Mouse (Mus musculus): Measurements from ENCODE around the gene Spsb1. TPM values are rescaled to one million over a fixed set of nuclear protein-coding genes. Genes with fewer than 3 reads are reported as not detected.

The Spsb1 gene
- polyA plus RNA-seq, 1 experiment from 2014 or later: 7.5 TPM

DNA sequence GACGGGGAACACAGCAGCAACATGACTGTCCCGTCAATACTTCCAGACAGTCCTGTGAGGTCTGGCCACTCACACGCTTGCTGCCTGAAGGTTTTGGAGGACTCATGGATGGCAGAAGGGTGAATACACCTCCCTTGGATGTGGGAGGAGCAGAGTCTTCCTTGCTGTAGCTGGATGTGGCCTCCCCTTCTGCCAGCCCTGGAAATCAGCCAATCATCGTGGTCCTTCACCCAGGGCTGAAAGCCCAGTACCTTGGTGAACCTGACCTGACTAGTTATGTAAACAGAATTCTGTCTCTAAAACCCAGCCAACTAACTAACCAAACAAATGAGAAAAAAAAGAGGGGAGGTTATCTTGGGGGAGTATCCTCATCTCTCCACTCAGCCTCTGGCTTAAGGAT lies 90.4 kb downstream of the Spsb1 start:
- Histone ChIP-seq H3K9me3 (ENCODE audit: control insufficient read depth, low read length) (no peaks in the 10 kb centered on the region), H3K4me1 (replicated peaks; ENCODE audit: control insufficient read depth, insufficient read depth, low read length) (no peaks in the 10 kb centered on the region), H3K9ac (ENCODE audit: low read length) (no peak overlapping the region), H3K36me3 (ENCODE audit: control insufficient read depth, insufficient read depth, low read length) (no peaks in the 10 kb centered on the region), H3K4me3 (ENCODE audit: low read depth, low read length) (no peak overlapping the region), H3K27me3 (ENCODE audit: control insufficient read depth, insufficient read depth, low read length) (no peaks in the 10 kb centered on the region), H3K27ac (ENCODE audit: low read depth, low read length) (no peak overlapping the region), H3K4me2 (ENCODE audit: low read depth, low read length, severe bottlenecking) (no peak overlapping the region)
- ATAC-seq (replicated peaks; ENCODE audit: low FRiP score): no peak
- DNase-seq (ENCODE audit: low spot score): no peak
- 88% methylated on average over 4 of the region's 4 CpGs for WGBS

- no peak for DNase-seq (ENCODE audit: low spot score)
- no peak overlapping the region for H3K9ac ChIP-seq (ENCODE audit: low read length)
- no peak overlapping the region for H3K4me2 ChIP-seq (ENCODE audit: low read depth, low read length, severe bottlenecking)
- H3K4me3 ChIP-seq (ENCODE audit: low read depth, low read length): no peak overlapping the region
- H3K27me3 ChIP-seq (ENCODE audit: control insufficient read depth, insufficient read depth, low read length): no peaks in the 10 kb centered on the region
- 87% methylated on average over 9 of the region's 9 CpGs for WGBS
- H3K27ac ChIP-seq (ENCODE audit: low read depth, low read length): no peak overlapping the region
- ATAC-seq (replicated peaks; ENCODE audit: low FRiP score): no peak
- no peaks in the 10 kb centered on the region for H3K9me3 ChIP-seq (ENCODE audit: control insufficient read depth, low read length)
- H3K4me1 ChIP-seq (replicated peaks; ENCODE audit: control insufficient read depth, insufficient read depth, low read length): no peaks in the 10 kb centered on the region
- H3K36me3 ChIP-seq (ENCODE audit: control insufficient read depth, insufficient read depth, low read length): no peaks in the 10 kb centered on the region
Observed at GRCm38 (mm10) chr4:149863522-149863921, 91.3 kb downstream of the Spsb1 start.

GRCm38 (mm10) chr4:149860393-149860792 lies 94.5 kb downstream of the Spsb1 start:
- no peaks in the 10 kb centered on the region for H3K4me1 ChIP-seq (replicated peaks; ENCODE audit: control insufficient read depth, insufficient read depth, low read length)
- no peaks in the 10 kb centered on the region for H3K9me3 ChIP-seq (ENCODE audit: control insufficient read depth, low read length)
- WGBS: 79% methylated on average over 6 of the region's 6 CpGs
- DNase-seq (ENCODE audit: low spot score): no peak
- no peaks in the 10 kb centered on the region for H3K27me3 ChIP-seq (ENCODE audit: control insufficient read depth, insufficient read depth, low read length)
- H3K4me2 ChIP-seq (ENCODE audit: low read depth, low read length, severe bottlenecking): no peak overlapping the region
- no peak overlapping the region for H3K27ac ChIP-seq (ENCODE audit: low read depth, low read length)
- H3K9ac ChIP-seq (ENCODE audit: low read length): no peak overlapping the region
- no peak for ATAC-seq (replicated peaks; ENCODE audit: low FRiP score)
- no peak overlapping the region for H3K4me3 ChIP-seq (ENCODE audit: low read depth, low read length)
- no peaks in the 10 kb centered on the region for H3K36me3 ChIP-seq (ENCODE audit: control insufficient read depth, insufficient read depth, low read length)

GRCm38 (mm10) chr4:149858584-149858983 lies 96.3 kb downstream of the Spsb1 start:
- Histone ChIP-seq H3K4me1 (replicated peaks; ENCODE audit: control insufficient read depth, insufficient read depth, low read length) (peaks cover 6% of the 10 kb centered on the region; the same call in 1 of the 2 replicates), H3K9me3 (ENCODE audit: control insufficient read depth, low read length) (no peaks in the 10 kb centered on the region), H3K9ac (ENCODE audit: low read length) (no peak overlapping the region), H3K27me3 (ENCODE audit: control insufficient read depth, insufficient read depth, low read length) (no peaks in the 10 kb centered on the region), H3K4me2 (ENCODE audit: low read depth, low read length, severe bottlenecking) (no peak overlapping the region), H3K4me3 (ENCODE audit: low read depth, low read length) (no peak overlapping the region), H3K36me3 (ENCODE audit: control insufficient read depth, insufficient read depth, low read length) (no peaks in the 10 kb centered on the region), H3K27ac (ENCODE audit: low read depth, low read length) (no peak overlapping the region)
- WGBS: 78% methylated on average over 8 of the region's 8 CpGs
- ATAC-seq (replicated peaks; ENCODE audit: low FRiP score): no peak
- no peak for DNase-seq (ENCODE audit: low spot score)

DNA sequence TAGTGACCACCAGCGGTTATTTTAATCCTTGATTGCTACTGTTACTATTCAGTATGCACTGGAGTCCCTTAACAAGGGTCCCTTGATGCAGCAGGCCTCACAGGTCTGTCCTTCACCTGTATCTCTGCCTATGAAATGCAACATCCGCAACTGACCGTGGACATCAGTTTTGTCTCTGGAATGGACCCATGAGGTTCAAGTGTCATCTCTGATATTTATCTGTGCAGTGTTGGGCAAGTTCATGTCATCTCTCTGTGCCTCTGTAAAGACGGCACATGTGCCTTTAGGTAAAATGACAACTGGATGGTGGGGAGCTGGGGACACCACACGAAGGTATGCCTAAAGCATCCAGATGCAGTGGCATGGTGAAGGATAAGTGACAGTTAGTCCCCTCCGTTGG lies 96.7 kb downstream of the Spsb1 start:
- peaks cover 6% of the 10 kb centered on the region; the same call in 1 of the 2 replicates for H3K4me1 ChIP-seq (replicated peaks; ENCODE audit: control insufficient read depth, insufficient read depth, low read length)
- H3K4me3 ChIP-seq (ENCODE audit: low read depth, low read length): no peak overlapping the region
- no peak for DNase-seq (ENCODE audit: low spot score)
- 80% methylated on average over 6 of the region's 6 CpGs for WGBS
- H3K36me3 ChIP-seq (ENCODE audit: control insufficient read depth, insufficient read depth, low read length): no peaks in the 10 kb centered on the region
- no peak overlapping the region for H3K4me2 ChIP-seq (ENCODE audit: low read depth, low read length, severe bottlenecking)
- ATAC-seq (replicated peaks; ENCODE audit: low FRiP score): no peak
- no peak overlapping the region for H3K9ac ChIP-seq (ENCODE audit: low read length)
- H3K27me3 ChIP-seq (ENCODE audit: control insufficient read depth, insufficient read depth, low read length): no peaks in the 10 kb centered on the region
- H3K27ac ChIP-seq (ENCODE audit: low read depth, low read length): no peak overlapping the region
- no peaks in the 10 kb centered on the region for H3K9me3 ChIP-seq (ENCODE audit: control insufficient read depth, low read length)

DNA sequence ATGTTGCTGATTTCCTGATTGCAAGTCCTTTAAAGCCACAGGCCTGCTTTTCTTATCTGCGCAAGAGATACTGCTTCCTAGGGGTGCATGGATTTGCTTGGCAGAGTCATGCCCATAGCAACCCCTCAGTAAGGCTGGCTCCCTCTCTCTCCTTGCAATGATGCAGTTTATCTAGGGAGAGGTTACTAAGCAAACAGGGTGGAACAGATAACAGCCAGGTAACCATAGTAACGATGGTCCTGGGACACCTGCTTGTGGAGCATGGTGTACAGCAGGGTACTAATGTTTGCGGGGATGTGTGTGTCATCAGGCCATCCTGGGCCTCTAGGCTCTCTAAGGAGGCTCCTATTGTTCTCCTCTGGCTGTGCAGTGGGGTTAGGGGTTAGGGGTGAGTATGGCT lies 97.2 kb downstream of the Spsb1 start:
- Histone ChIP-seq H3K4me2 (ENCODE audit: low read depth, low read length, severe bottlenecking) (no peak overlapping the region), H3K4me3 (ENCODE audit: low read depth, low read length) (no peak overlapping the region), H3K27me3 (ENCODE audit: control insufficient read depth, insufficient read depth, low read length) (no peaks in the 10 kb centered on the region), H3K4me1 (replicated peaks; ENCODE audit: control insufficient read depth, insufficient read depth, low read length) (peaks cover 6% of the 10 kb centered on the region; the same call in 1 of the 2 replicates), H3K27ac (ENCODE audit: low read depth, low read length) (no peak overlapping the region), H3K36me3 (ENCODE audit: control insufficient read depth, insufficient read depth, low read length) (no peaks in the 10 kb centered on the region), H3K9ac (ENCODE audit: low read length) (no peak overlapping the region), H3K9me3 (ENCODE audit: control insufficient read depth, low read length) (no peaks in the 10 kb centered on the region)
- ATAC-seq (replicated peaks; ENCODE audit: low FRiP score) (no peak), DNase-seq (ENCODE audit: low spot score) (no peak)
- 66% methylated on average over 3 of the region's 3 CpGs for WGBS

- Histone ChIP-seq H3K9me3 (ENCODE audit: control insufficient read depth, low read length) (no peaks in the 10 kb centered on the region), H3K4me3 (ENCODE audit: low read depth, low read length) (no peak overlapping the region), H3K4me2 (ENCODE audit: low read depth, low read length, severe bottlenecking) (no peak overlapping the region), H3K4me1 (replicated peaks; ENCODE audit: control insufficient read depth, insufficient read depth, low read length) (peaks cover 6% of the 10 kb centered on the region; the same call in 1 of the 2 replicates), H3K9ac (ENCODE audit: low read length) (no peak overlapping the region), H3K27me3 (ENCODE audit: control insufficient read depth, insufficient read depth, low read length) (no peaks in the 10 kb centered on the region), H3K27ac (ENCODE audit: low read depth, low read length) (no peak overlapping the region), H3K36me3 (ENCODE audit: control insufficient read depth, insufficient read depth, low read length) (no peaks in the 10 kb centered on the region)
- ATAC-seq (replicated peaks; ENCODE audit: low FRiP score): no peak
- no peak for DNase-seq (ENCODE audit: low spot score)
- WGBS: 75% methylated on average over 19 of the region's 19 CpGs
Observed at GRCm38 (mm10) chr4:149855892-149856807, 98.7 kb downstream of the Spsb1 start.

- H3K4me3 ChIP-seq (ENCODE audit: low read depth, low read length): no peak overlapping the region
- no peak for ATAC-seq (replicated peaks; ENCODE audit: low FRiP score)
- no peak overlapping the region for H3K4me2 ChIP-seq (ENCODE audit: low read depth, low read length, severe bottlenecking)
- H3K36me3 ChIP-seq (ENCODE audit: control insufficient read depth, insufficient read depth, low read length): no peaks in the 10 kb centered on the region
- no peak for DNase-seq (ENCODE audit: low spot score)
- peaks cover 6% of the 10 kb centered on the region; the same call in 1 of the 2 replicates for H3K4me1 ChIP-seq (replicated peaks; ENCODE audit: control insufficient read depth, insufficient read depth, low read length)
- H3K27me3 ChIP-seq (ENCODE audit: control insufficient read depth, insufficient read depth, low read length): no peaks in the 10 kb centered on the region
- no peak overlapping the region for H3K27ac ChIP-seq (ENCODE audit: low read depth, low read length)
- no peaks in the 10 kb centered on the region for H3K9me3 ChIP-seq (ENCODE audit: control insufficient read depth, low read length)
- no peak overlapping the region for H3K9ac ChIP-seq (ENCODE audit: low read length)
- WGBS: 72% methylated on average over 10 of the region's 10 CpGs
Observed at GRCm38 (mm10) chr4:149855180-149855891, 99.5 kb downstream of the Spsb1 start.
